Mouse (Mus musculus) ES-E14 (cell line): ENCODE results near the gene Pde3a. TPM values are rescaled to one million over a fixed set of nuclear protein-coding genes. Genes with fewer than 3 reads are reported as not detected.

Experiments
- DNase-seq: peaks from one replicate; pipeline ENCODE4 v3.0.0-alpha.2; 2013; ENCODE audit warnings: low read depth, low spot score
- H3K27ac ChIP-seq: 2 replicates; pipeline ENCODE4 v1.5.1; 2012; ENCODE audit warnings: low read depth, mild to moderate bottlenecking, low read length, moderate library complexity, mixed read lengths; ENCODE audit not compliant: poor library complexity, insufficient read depth, severe bottlenecking
- H3K36me3 ChIP-seq: 2 replicates; pipeline ENCODE4 v1.6.1; 2012; ENCODE audit warnings: mild to moderate bottlenecking, low read length, moderate library complexity, mixed read lengths; ENCODE audit not compliant: control insufficient read depth, poor library complexity, insufficient read depth, severe bottlenecking
- H3K4me1 ChIP-seq, 2 experiments: fragments of 150-350 bp in 1 of 2; sonication (generic) in 1 of 2; 2 replicates each; pipeline ENCODE4 v1.6.1; 2012; ENCODE audit warnings: low read length in 2 of 2, mild to moderate bottlenecking in 1 of 2, mixed read lengths in 1 of 2; ENCODE audit not compliant: control insufficient read depth in 2 of 2, insufficient read depth in 2 of 2, poor library complexity in 1 of 2
- H3K4me3 ChIP-seq, 2 experiments: fragments of 150-350 bp in 1 of 2; sonication (generic) in 1 of 2; 2 replicates each; pipeline ENCODE4 v1.5.1; 2012; ENCODE audit warnings: low read length in 2 of 2, low read depth in 1 of 2, mild to moderate bottlenecking in 1 of 2, mixed read lengths in 1 of 2; ENCODE audit not compliant: insufficient read depth in 1 of 2, poor library complexity in 1 of 2, severe bottlenecking in 1 of 2
- H3K9ac ChIP-seq: 2 replicates; pipeline ENCODE4 v1.6.1; 2012; ENCODE audit warnings: low read depth, mild to moderate bottlenecking, low read length, mixed read lengths; ENCODE audit not compliant: poor library complexity, insufficient read depth, severe bottlenecking
- H3K9me3 ChIP-seq: fragments of 150-350 bp; sonication (generic); 2 replicates; pipeline ENCODE4 v1.6.1; 2012; ENCODE audit warnings: low read depth, mild to moderate bottlenecking, low read length; ENCODE audit not compliant: control insufficient read depth, insufficient read depth
- CHD2 ChIP-seq: IDR thresholded peaks from 2 replicates; pipeline ENCODE4 v1.6.1; 2014; ENCODE audit warnings: mild to moderate bottlenecking, low read depth, low read length, inconsistent platforms
- HCFC1 ChIP-seq: IDR thresholded peaks from 2 replicates; pipeline ENCODE4 v1.6.1; 2012; ENCODE audit warnings: low read length, inconsistent platforms, borderline replicate concordance; ENCODE audit not compliant: insufficient read depth
- MAFK ChIP-seq: IDR thresholded peaks from 2 replicates; pipeline ENCODE4 v1.6.1; 2014; ENCODE audit warnings: mild to moderate bottlenecking, low read depth, low read length, inconsistent platforms; ENCODE audit not compliant: insufficient read depth
- ZC3H11A ChIP-seq: IDR thresholded peaks from 2 replicates; pipeline ENCODE4 v1.6.1; 2012; ENCODE audit warnings: low read depth, mild to moderate bottlenecking, inconsistent platforms, low read length, borderline replicate concordance
- ZNF384 ChIP-seq: IDR thresholded peaks from 2 replicates; pipeline ENCODE4 v1.6.1; 2012; ENCODE audit warnings: low read depth, low read length, inconsistent platforms
- in situ Hi-C, 2 experiments: fragments of 600-800 bp; cut with MboI; formaldehyde crosslinking; loops; one replicate each; pipeline ENCODE4 v1.15.1; 2025; ENCODE audit warnings: low sequenced_read_pairs in 2 of 2, inconsistent platforms in 1 of 2; ENCODE audit not compliant: unreplicated experiment in 2 of 2
- total RNA-seq: library from RNA; depleted of rRNA; stranded (reverse); fragments of 300-350 nt; gene quantifications from 2 replicates; pipeline ENCODE4 v1.2.3, GENCODE M21; 2012

The Pde3a gene
- total RNA-seq, 1 experiment, result 0.36 TPM

- Histone ChIP-seq H3K27ac (no peak overlapping the region), H3K4me1 (no peaks in the 10 kb centered on the region), H3K9me3 (no peaks in the 10 kb centered on the region), H3K36me3 (no peaks in the 10 kb centered on the region), H3K9ac (no peak overlapping the region), H3K4me3 (no peak overlapping the region)
- DNase-seq, result no peak
- in situ Hi-C loops, result no loop called here
- no peak for TF ChIP-seq ZNF384
- no peak for TF ChIP-seq MAFK
- no peak for TF ChIP-seq ZC3H11A
- no peak for TF ChIP-seq CHD2
- no peak for TF ChIP-seq HCFC1
Measured at GRCm38 (mm10) chr6:141232756-141233382, 16.2 kb upstream of the Pde3a start.

DNA sequence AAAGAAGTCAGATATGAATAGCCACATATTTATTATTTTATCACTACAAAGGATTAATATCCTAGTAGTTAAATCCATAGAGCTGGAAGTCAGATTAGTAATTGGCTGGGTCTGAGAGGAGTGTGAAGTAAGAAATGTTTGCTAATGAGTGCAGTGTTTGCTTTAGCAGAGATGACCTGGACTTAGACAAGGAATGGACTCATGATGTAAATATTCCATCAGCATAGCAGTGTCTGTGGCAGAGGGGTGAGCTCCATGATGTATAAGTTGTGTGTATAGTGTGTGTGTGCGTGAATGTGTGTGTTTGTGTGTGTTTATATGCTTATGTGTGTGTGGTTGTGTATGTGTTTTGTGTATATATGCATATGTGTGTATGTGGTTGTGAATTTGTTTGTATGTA, 7.3 kb upstream of the Pde3a start:
- H3K4me1 ChIP-seq, result no peaks in the 10 kb centered on the region
- TF ChIP-seq ZC3H11A (no peak), ZNF384 (no peak), MAFK (no peak)
- H3K27ac ChIP-seq, result no peak overlapping the region
- no peak overlapping the region for H3K9ac ChIP-seq
- H3K9me3 ChIP-seq, result no peaks in the 10 kb centered on the region
- no peaks in the 10 kb centered on the region for H3K36me3 ChIP-seq
- DNase-seq, result no peak
- no peak overlapping the region for H3K4me3 ChIP-seq
- in situ Hi-C loops, result no loop called here

- no peak overlapping the region for H3K9ac ChIP-seq
- no peak overlapping the region for H3K27ac ChIP-seq
- H3K36me3 ChIP-seq, result no peaks in the 10 kb centered on the region
- H3K4me3 ChIP-seq, result no peak overlapping the region
- no peaks in the 10 kb centered on the region for H3K4me1 ChIP-seq
- DNase-seq, result no peak
- no peak for TF ChIP-seq ZNF384
- no peaks in the 10 kb centered on the region for H3K9me3 ChIP-seq
- in situ Hi-C loops, result no loop called here
Measured at GRCm38 (mm10) chr6:141245089-141245488, 4.0 kb upstream of the Pde3a start.

- Histone ChIP-seq H3K4me1 (no peaks in the 10 kb centered on the region), H3K27ac (no peak overlapping the region), H3K9me3 (no peaks in the 10 kb centered on the region), H3K36me3 (no peaks in the 10 kb centered on the region), H3K4me3 (no peak overlapping the region), H3K9ac (no peak overlapping the region)
- TF ChIP-seq CHD2, result no peak
- TF ChIP-seq MAFK, result no peak
- no peak for TF ChIP-seq ZC3H11A
- no peak for TF ChIP-seq HCFC1
- no peak for TF ChIP-seq ZNF384
- no peak for DNase-seq
- in situ Hi-C loops, result no loop called here
Measured at GRCm38 (mm10) chr6:141246391-141246790, 2.7 kb upstream of the Pde3a start.

- Histone ChIP-seq H3K4me3 (no peak overlapping the region), H3K4me1 (no peaks in the 10 kb centered on the region), H3K9ac (no peak overlapping the region), H3K27ac (no peak overlapping the region), H3K9me3 (no peaks in the 10 kb centered on the region), H3K36me3 (no peaks in the 10 kb centered on the region)
- TF ChIP-seq CHD2, result no peak
- no peak for TF ChIP-seq HCFC1
- TF ChIP-seq ZC3H11A, result no peak
- TF ChIP-seq ZNF384, result no peak
- in situ Hi-C loops, result no loop called here
- no peak for DNase-seq
Measured at GRCm38 (mm10) chr6:141248081-141248480, 988 bp upstream of the Pde3a start.
